Mouse (Mus musculus) forebrain, embryonic 13.5 days (tissue): ENCODE measurements around the gene Olfr319. TPM values are rescaled to one million over a fixed set of nuclear protein-coding genes. Genes with fewer than 3 reads are reported as not detected.
"Not testable (repeated sequence)": the region's sequence is repeated elsewhere in the genome, so short reads cannot be mapped to it uniquely, and the experiment has no call there.

ENCODE experiments used
- ATAC-seq: fragments of 200-750 bp; cut with Nextera tagmentation; 2 replicates; pipeline ENCODE4 v1.8.0; 2017
- H3K27ac ChIP-seq: fragments of 300-500 bp; sonication (generic); 2 replicates; pipeline ENCODE4 v1.5.1; 2015; ENCODE audit warnings: inconsistent platforms, mild to moderate bottlenecking, moderate library complexity
- H3K27me3 ChIP-seq: fragments of 300-500 bp; sonication (generic); 2 replicates; pipeline ENCODE4 v1.6.1; 2015; ENCODE audit warnings: mild to moderate bottlenecking, inconsistent platforms
- H3K36me3 ChIP-seq: fragments of 300-500 bp; sonication (generic); 2 replicates; pipeline ENCODE4 v1.6.1; 2015; ENCODE audit warnings: mild to moderate bottlenecking, inconsistent platforms; ENCODE audit not compliant: poor library complexity, severe bottlenecking
- H3K4me1 ChIP-seq: fragments of 300-500 bp; sonication (generic); 2 replicates; pipeline ENCODE4 v1.6.1; 2015; ENCODE audit warnings: inconsistent platforms
- H3K4me2 ChIP-seq: fragments of 300-500 bp; sonication (generic); 2 replicates; pipeline ENCODE4 v1.6.1; 2015; ENCODE audit warnings: inconsistent platforms, mild to moderate bottlenecking, moderate library complexity
- H3K4me3 ChIP-seq: fragments of 300-500 bp; sonication (generic); 2 replicates; pipeline ENCODE4 v1.5.1; 2015; ENCODE audit warnings: mild to moderate bottlenecking, inconsistent platforms
- H3K9ac ChIP-seq: fragments of 300-500 bp; sonication (generic); 2 replicates; pipeline ENCODE4 v1.6.1; 2015; ENCODE audit warnings: mild to moderate bottlenecking, inconsistent platforms
- H3K9me3 ChIP-seq: fragments of 300-500 bp; sonication (generic); replicated peaks from 2 replicates; pipeline ENCODE4 v1.6.1; 2016; ENCODE audit warnings: inconsistent platforms
- WGBS: fragments of 180-500 bp; shearing (Covaris S2); methylation state at CpG from one replicate; pipeline ENCODE4 v1.1.7; 2015; 5-methylcytosine and 5-hydroxymethylcytosine counted together
- polyA plus RNA-seq: library from polyadenylated mRNA; unstranded; fragments of >200 nt; fragmentation: Nextera tagmentation; extraction: Ambion mirVana; gene quantifications from 2 replicates; pipeline ENCODE4 v1.2.1, GENCODE M21; 2015

The Olfr319 gene
- polyA plus RNA-seq, result not detected in 2 replicates

DNA sequence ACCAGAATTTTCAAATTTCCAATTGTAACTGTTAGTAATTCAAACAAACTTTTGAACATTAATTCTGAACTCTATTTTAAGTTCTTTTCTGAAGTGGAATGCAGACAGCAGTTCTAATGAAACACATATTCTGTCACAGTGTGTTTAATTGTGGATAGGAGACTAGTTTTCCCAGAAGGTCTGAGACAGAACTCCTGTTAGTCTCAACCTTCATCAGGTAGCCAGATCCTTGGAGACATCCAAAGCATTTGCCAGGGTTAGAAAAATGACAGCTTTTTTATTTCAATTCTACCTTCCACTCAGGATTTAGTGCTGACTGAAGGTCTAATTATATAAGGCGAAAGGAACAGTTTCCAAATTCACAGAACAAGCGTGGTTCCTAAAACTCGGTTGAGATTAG is at the start of gene Olfr319:
Gene Olfr319 (plus strand): TSS at position 301 of the 400 bp plus-strand sequence.
- Histone ChIP-seq H3K27ac (no peak within 1 kb of the TSS), H3K4me2 (no peak within 1 kb of the TSS), H3K4me1 (no peaks in the 10 kb centered on the region), H3K36me3 (no peaks in the 10 kb centered on the region), H3K4me3 (no peak within 1 kb of the TSS), H3K9ac (no peak within 1 kb of the TSS), H3K27me3 (no peaks in the 10 kb centered on the region), H3K9me3 (peaks cover 14% of the 10 kb centered on the region)
- 89% methylated on average over 3 of the region's 3 CpGs for WGBS
- no peak for ATAC-seq

- no peak for ATAC-seq
- no peaks in the 10 kb centered on the region for H3K36me3 ChIP-seq
- H3K4me3 ChIP-seq, result no peak overlapping the region
- no peak overlapping the region for H3K4me2 ChIP-seq
- no peaks in the 10 kb centered on the region for H3K4me1 ChIP-seq
- 92% methylated on average over 3 of the region's 3 CpGs for WGBS
- H3K27ac ChIP-seq, result no peak overlapping the region
- 0 out of 2 replicates have a peak, but pooled peaks cover 3% of the 10 kb centered on the region for H3K9me3 ChIP-seq
- no peak overlapping the region for H3K9ac ChIP-seq
- no peaks in the 10 kb centered on the region for H3K27me3 ChIP-seq
These were observed 43.8 kb upstream of the Olfr319 start for GRCm38 (mm10) chr11:58655151-58655550.

GRCm38 (mm10) chr11:58658596-58658995 is 40.4 kb upstream of the Olfr319 start, which contains the start of gene Olfr322:
Gene Olfr322 (plus strand): TSS chr11:58658782.
- 86% methylated on average over 4 of the region's 4 CpGs for WGBS
- Histone ChIP-seq H3K27me3 (no peaks in the 10 kb centered on the region), H3K27ac (no peak within 1 kb of the TSS), H3K4me1 (no peaks in the 10 kb centered on the region), H3K4me2 (no peak within 1 kb of the TSS), H3K4me3 (no peak within 1 kb of the TSS), H3K9me3 (no peaks in the 10 kb centered on the region), H3K9ac (no peak within 1 kb of the TSS), H3K36me3 (no peaks in the 10 kb centered on the region)
- no peak for ATAC-seq

GRCm38 (mm10) chr11:58669252-58669651 is 29.7 kb upstream of the Olfr319 start:
- H3K9me3 ChIP-seq, result no peaks in the 10 kb centered on the region

GRCm38 (mm10) chr11:58671825-58672224 is 27.1 kb upstream of the Olfr319 start:
- Histone ChIP-seq H3K27ac (no peak overlapping the region), H3K9ac (no peak overlapping the region), H3K4me3 (no peak overlapping the region), H3K4me2 (no peak overlapping the region), H3K4me1 (no peaks in the 10 kb centered on the region), H3K36me3 (no peaks in the 10 kb centered on the region), H3K9me3 (no peaks in the 10 kb centered on the region), H3K27me3 (no peaks in the 10 kb centered on the region)
- ATAC-seq, result no peak
- 59% methylated on average over 4 of the region's 4 CpGs for WGBS

More at GRCm38 (mm10) chr11:58669252-58669651, 29.7 kb upstream of the Olfr319 start:
- H3K4me1 ChIP-seq, result no peaks in the 10 kb centered on the region
- H3K4me2 ChIP-seq, result no peak overlapping the region
- no peaks in the 10 kb centered on the region for H3K27me3 ChIP-seq
- no peaks in the 10 kb centered on the region for H3K36me3 ChIP-seq
- no peak for ATAC-seq
- no peak overlapping the region for H3K27ac ChIP-seq
- no peak overlapping the region for H3K4me3 ChIP-seq
- H3K9ac ChIP-seq, result no peak overlapping the region

DNA sequence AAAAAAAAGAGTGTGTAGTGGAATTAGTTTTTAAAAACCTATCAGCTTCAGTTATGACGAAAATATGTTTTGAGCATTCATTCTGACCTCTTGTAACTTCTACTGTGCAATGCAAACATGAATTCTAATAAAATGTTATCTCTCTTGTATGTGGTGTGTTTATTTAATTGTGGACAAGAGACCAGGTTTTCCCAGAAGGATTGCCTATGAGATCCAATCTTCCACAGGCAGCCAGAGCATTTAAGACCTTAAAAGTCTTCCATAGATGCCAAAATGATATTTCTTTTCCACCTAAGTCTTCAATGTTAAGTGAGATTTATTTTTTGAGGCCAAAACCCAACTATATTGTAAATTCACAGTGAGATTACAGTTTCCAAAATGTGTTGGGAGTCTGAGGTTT is 18.2 kb upstream of the Olfr319 start, which contains the start of gene Olfr320:
Gene Olfr320 (plus strand): TSS at position 301 of the 400 bp plus-strand sequence.
- no peak within 1 kb of the TSS for H3K4me2 ChIP-seq
- H3K36me3 ChIP-seq, result no peaks in the 10 kb centered on the region
- H3K27me3 ChIP-seq, result no peaks in the 10 kb centered on the region
- H3K4me3 ChIP-seq, result no peak within 1 kb of the TSS
- no peak within 1 kb of the TSS for H3K9ac ChIP-seq
- 88% methylated on average over 1 of the region's 1 CpGs for WGBS
- no peaks in the 10 kb centered on the region for H3K4me1 ChIP-seq
- H3K27ac ChIP-seq, result no peak within 1 kb of the TSS
- no peak for ATAC-seq
- H3K9me3 ChIP-seq, result no peaks in the 10 kb centered on the region

- H3K9me3 ChIP-seq, result no peaks in the 10 kb centered on the region
- 84% methylated on average over 11 of the region's 11 CpGs for WGBS
- no peak overlapping the region for H3K27ac ChIP-seq
- H3K4me1 ChIP-seq, result no peaks in the 10 kb centered on the region
- H3K9ac ChIP-seq, result no peak overlapping the region
- no peaks in the 10 kb centered on the region for H3K36me3 ChIP-seq
- no peak overlapping the region for H3K4me3 ChIP-seq
- ATAC-seq, result no peak
- no peaks in the 10 kb centered on the region for H3K27me3 ChIP-seq
- H3K4me2 ChIP-seq, result no peak overlapping the region
These were observed 10.1 kb downstream of the Olfr319 start for GRCm38 (mm10) chr11:58709086-58709485.

GRCm38 (mm10) chr11:58717723-58718122 is 18.8 kb downstream of the Olfr319 start:
- H3K4me3 ChIP-seq, H3K4me1 ChIP-seq: not testable (repeated sequence)
- WGBS, result 91% methylated on average over 7 of the region's 7 CpGs

GRCm38 (mm10) chr11:58719701-58720100 is 20.7 kb downstream of the Olfr319 start:
- no peak for ATAC-seq
- H3K4me1 ChIP-seq, result no peaks in the 10 kb centered on the region
- 90% methylated on average over 4 of the region's 4 CpGs for WGBS
- H3K36me3 ChIP-seq, result no peaks in the 10 kb centered on the region
- no peaks in the 10 kb centered on the region for H3K9me3 ChIP-seq
- H3K27me3 ChIP-seq, result no peaks in the 10 kb centered on the region
- no peak overlapping the region for H3K9ac ChIP-seq
- H3K4me3 ChIP-seq, result no peak overlapping the region
- H3K27ac ChIP-seq, result no peak overlapping the region
- H3K4me2 ChIP-seq, result no peak overlapping the region

More at GRCm38 (mm10) chr11:58717723-58718122, 18.8 kb downstream of the Olfr319 start:
- not testable (repeated sequence) for ATAC-seq, H3K4me2 ChIP-seq, H3K9ac ChIP-seq, H3K36me3 ChIP-seq, H3K9me3 ChIP-seq, H3K27me3 ChIP-seq, H3K27ac ChIP-seq

DNA sequence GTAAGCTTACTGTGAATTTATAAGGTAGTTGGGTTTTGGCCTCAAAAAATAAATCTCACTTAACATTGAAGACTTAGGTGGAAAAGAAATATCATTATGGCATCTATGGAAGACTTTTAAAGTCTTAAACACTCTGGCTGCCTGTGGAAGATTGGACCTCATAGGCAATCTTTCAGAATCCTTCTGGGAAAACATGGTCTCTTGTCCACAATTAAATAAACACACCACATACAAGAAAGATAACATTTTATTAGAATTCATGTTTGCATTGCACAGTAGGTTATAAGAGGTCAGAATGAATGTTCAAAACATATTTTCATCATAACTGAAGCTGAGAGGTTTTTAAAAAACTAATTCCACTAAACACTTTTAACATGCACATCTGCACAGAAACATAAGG is 25.0 kb downstream of the Olfr319 start, which contains the start of gene Olfr318:
Gene Olfr318 (minus strand): TSS at position 101 of the 400 bp plus-strand sequence.
- Histone ChIP-seq H3K4me1 (no peaks in the 10 kb centered on the region), H3K27me3 (no peaks in the 10 kb centered on the region), H3K4me2 (no peak within 1 kb of the TSS), H3K9me3 (no peaks in the 10 kb centered on the region), H3K27ac (no peak within 1 kb of the TSS), H3K4me3 (no peak within 1 kb of the TSS), H3K9ac (no peak within 1 kb of the TSS), H3K36me3 (no peaks in the 10 kb centered on the region)
- ATAC-seq, result no peak

DNA sequence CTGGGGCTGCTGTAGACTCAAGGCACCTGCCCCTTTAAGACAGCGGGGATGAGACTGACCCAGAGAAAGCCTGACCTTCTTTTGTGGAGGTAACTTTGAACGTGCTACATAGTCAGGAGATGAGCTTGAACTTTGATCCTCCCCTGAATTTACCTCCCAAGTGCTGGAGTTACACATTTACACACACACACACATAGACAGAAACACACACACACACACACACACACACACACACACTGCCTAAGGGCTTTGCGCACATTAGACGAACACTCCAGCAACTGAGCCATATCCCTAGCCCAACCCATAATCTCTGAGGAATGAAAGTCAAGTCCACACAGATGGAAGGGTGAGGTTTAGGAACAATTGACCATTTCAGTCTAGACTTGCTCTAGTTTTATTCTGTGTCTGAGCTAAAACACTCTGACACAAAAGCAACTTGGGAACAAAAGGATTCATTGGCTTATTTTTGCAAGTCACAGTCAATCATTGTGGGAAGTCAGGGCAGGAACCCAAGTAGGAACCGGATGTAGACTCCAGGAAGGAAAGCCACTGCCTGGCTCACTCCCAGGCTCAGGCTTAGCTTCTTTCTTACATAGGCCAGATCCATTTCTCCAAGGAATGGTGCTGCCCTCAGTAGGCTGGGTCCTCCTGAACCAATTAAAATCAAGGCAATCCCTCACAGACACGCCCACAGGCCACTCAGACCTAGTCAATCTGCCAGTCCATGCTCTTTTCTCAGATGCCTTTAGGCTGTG is 29.1 kb downstream of the Olfr319 start:
- not testable (repeated sequence) for ATAC-seq, H3K4me1 ChIP-seq, H3K9me3 ChIP-seq, H3K27ac ChIP-seq, H3K9ac ChIP-seq, H3K27me3 ChIP-seq, H3K36me3 ChIP-seq, H3K4me2 ChIP-seq, H3K4me3 ChIP-seq
- WGBS, result 78% methylated on average over 6 of the region's 6 CpGs

DNA sequence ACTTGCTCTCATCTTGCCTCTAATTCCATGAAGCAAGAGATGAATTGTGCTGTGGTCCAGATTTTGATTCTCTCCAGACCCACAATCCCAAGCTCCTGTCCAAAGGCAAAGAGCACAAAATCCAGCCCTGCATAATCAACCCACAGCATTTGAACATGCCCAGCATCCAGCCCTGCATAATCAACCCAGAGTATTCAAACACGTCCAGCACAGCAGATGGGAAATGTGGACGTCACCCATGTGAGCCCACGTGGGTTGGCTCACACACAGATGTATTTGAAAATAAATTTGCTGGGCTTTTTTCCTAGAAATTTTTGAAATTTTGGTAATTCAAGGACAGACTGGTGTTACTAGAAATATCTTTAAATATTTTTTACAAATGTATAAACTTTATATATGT is 34.4 kb downstream of the Olfr319 start:
- no peak overlapping the region for H3K4me3 ChIP-seq
- no peaks in the 10 kb centered on the region for H3K36me3 ChIP-seq
- 57% methylated on average over 3 of the region's 3 CpGs for WGBS
- H3K27ac ChIP-seq, result no peak overlapping the region
- no peak overlapping the region for H3K9ac ChIP-seq
- no peak overlapping the region for H3K4me2 ChIP-seq
- no peak for ATAC-seq
- H3K27me3 ChIP-seq, result no peaks in the 10 kb centered on the region
- H3K4me1 ChIP-seq, result no peaks in the 10 kb centered on the region
- no peaks in the 10 kb centered on the region for H3K9me3 ChIP-seq
